Mouse (Mus musculus): ENCODE data around the gene Smyd3. TPM values are rescaled to one million over a fixed set of nuclear protein-coding genes. Genes with fewer than 3 reads are reported as not detected.
"Not testable (repeated sequence)": the region's sequence is repeated elsewhere in the genome, so short reads cannot be mapped to it uniquely, and the experiment has no call there.

The Smyd3 gene
- polyA plus RNA-seq, 1 experiment from 2014 or later: 18.8 TPM

GRCm38 (mm10) chr1:179192781-179193180 is 325.1 kb downstream of the Smyd3 start:
- no peak overlapping the region for H3K4me3 ChIP-seq
- H3K9me3 ChIP-seq: no peaks in the 10 kb centered on the region
- no peaks in the 10 kb centered on the region for H3K36me3 ChIP-seq
- no peak for ATAC-seq (ENCODE audit: low FRiP score, low read depth)
- H3K4me2 ChIP-seq (replicated peaks): no peak overlapping the region
- H3K27ac ChIP-seq: no peak overlapping the region
- H3K4me1 ChIP-seq: no peaks in the 10 kb centered on the region
- no peaks in the 10 kb centered on the region for H3K27me3 ChIP-seq (replicated peaks)
- H3K9ac ChIP-seq: no peak overlapping the region
- 83% methylated on average over 11 of the region's 11 CpGs for WGBS

DNA sequence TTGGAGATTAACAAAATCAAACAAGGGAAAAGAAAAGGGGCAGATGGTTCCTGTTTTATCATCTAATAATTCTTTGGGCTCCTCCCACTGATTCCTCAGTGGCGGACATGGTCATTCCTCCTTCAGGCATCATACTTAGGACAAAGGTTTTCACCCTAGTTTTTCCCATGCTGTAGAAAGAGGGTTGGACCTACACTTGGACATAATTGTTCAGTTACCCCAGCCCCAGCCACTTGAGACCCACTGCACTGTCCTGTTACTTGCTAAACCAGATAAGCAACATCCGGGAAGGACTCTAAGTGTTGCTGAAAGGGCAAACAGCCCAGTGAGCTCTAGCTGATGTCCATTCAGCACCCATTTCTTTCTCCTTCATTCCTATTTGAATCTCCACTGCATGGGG is 327.0 kb downstream of the Smyd3 start:
- Histone ChIP-seq H3K9me3 (no peaks in the 10 kb centered on the region), H3K27me3 (replicated peaks) (no peaks in the 10 kb centered on the region), H3K4me1 (no peaks in the 10 kb centered on the region), H3K4me2 (replicated peaks) (no peak overlapping the region), H3K4me3 (no peak overlapping the region), H3K36me3 (no peaks in the 10 kb centered on the region), H3K9ac (no peak overlapping the region), H3K27ac (no peak overlapping the region)
- no peak for ATAC-seq (ENCODE audit: low FRiP score, low read depth)
- 87% methylated on average over 2 of the region's 2 CpGs for WGBS

GRCm38 (mm10) chr1:179187171-179187570 is 330.7 kb downstream of the Smyd3 start:
- no peak for ATAC-seq (ENCODE audit: low FRiP score, low read depth)

DNA sequence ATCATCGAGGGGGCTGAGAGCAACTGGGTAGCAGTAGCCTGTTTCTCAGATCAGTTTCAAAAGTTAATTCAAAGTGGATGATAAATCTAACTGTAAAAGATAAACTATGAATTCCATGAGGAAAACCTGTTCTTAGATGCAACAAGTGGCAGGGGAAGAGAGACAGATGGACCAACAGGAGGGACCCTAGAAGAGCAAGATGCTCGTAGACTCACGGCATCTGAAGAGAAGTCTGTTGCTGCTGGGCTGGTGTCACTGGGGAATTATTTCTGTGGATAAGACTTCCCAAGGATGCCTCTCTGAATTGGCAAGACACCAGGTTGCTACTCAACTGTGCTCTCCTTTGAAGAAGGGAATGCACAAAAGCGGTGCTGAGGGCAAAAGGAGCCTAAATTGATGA is 333.2 kb downstream of the Smyd3 start:
- no peak for ATAC-seq (ENCODE audit: low FRiP score, low read depth)

More at GRCm38 (mm10) chr1:179187171-179187570, 330.7 kb downstream of the Smyd3 start:
- no peaks in the 10 kb centered on the region for H3K36me3 ChIP-seq
- H3K27ac ChIP-seq: no peak overlapping the region
- WGBS: 74% methylated on average over 3 of the region's 3 CpGs
- no peak overlapping the region for H3K9ac ChIP-seq
- no peak overlapping the region for H3K4me2 ChIP-seq (replicated peaks)
- no peaks in the 10 kb centered on the region for H3K9me3 ChIP-seq
- no peaks in the 10 kb centered on the region for H3K27me3 ChIP-seq (replicated peaks)
- H3K4me1 ChIP-seq: no peaks in the 10 kb centered on the region
- H3K4me3 ChIP-seq: no peak overlapping the region

GRCm38 (mm10) chr1:179183499-179183898 is 334.3 kb downstream of the Smyd3 start:
- Histone ChIP-seq H3K27me3 (replicated peaks) (no peaks in the 10 kb centered on the region), H3K4me3 (no peak overlapping the region), H3K4me2 (replicated peaks) (no peak overlapping the region), H3K9me3 (no peaks in the 10 kb centered on the region), H3K4me1 (no peaks in the 10 kb centered on the region), H3K27ac (no peak overlapping the region), H3K36me3 (no peaks in the 10 kb centered on the region), H3K9ac (no peak overlapping the region)
- 78% methylated on average over 6 of the region's 6 CpGs for WGBS
- ATAC-seq (ENCODE audit: low FRiP score, low read depth): no peak

More for the DNA sequence above, 333.2 kb downstream of the Smyd3 start:
- H3K36me3 ChIP-seq: no peaks in the 10 kb centered on the region
- no peaks in the 10 kb centered on the region for H3K9me3 ChIP-seq
- no peak overlapping the region for H3K27ac ChIP-seq
- H3K9ac ChIP-seq: no peak overlapping the region
- no peak overlapping the region for H3K4me2 ChIP-seq (replicated peaks)
- WGBS: 95% methylated on average over 4 of the region's 4 CpGs
- H3K4me1 ChIP-seq: no peaks in the 10 kb centered on the region
- no peaks in the 10 kb centered on the region for H3K27me3 ChIP-seq (replicated peaks)
- H3K4me3 ChIP-seq: no peak overlapping the region

DNA sequence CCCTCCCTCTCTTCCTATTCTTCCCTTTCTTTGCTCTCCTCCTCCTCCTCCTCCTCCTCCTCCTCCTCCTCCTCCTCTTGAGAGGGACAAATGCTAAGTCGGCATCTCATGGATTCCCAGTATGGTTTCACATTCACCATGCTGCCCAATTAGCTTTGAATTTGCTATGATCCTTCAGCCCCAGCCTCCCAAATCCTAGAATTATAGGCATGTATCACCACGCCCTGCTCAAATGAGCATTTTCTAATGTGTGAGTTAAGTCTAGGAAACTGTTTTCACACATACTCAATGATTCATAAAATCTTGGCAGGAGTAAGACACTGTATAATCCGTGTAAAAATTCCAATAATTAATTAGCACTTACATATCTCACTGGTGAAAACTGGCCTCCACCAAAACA is 337.3 kb downstream of the Smyd3 start:
- H3K9me3 ChIP-seq: no peaks in the 10 kb centered on the region
- H3K4me3 ChIP-seq: no peak overlapping the region
- H3K4me1 ChIP-seq: no peaks in the 10 kb centered on the region
- no peak overlapping the region for H3K4me2 ChIP-seq (replicated peaks)
- no peaks in the 10 kb centered on the region for H3K27me3 ChIP-seq (replicated peaks)
- H3K27ac ChIP-seq: no peak overlapping the region
- no peak for ATAC-seq (ENCODE audit: low FRiP score, low read depth)
- WGBS: 81% methylated on average over 3 of the region's 3 CpGs
- no peak overlapping the region for H3K9ac ChIP-seq
- no peaks in the 10 kb centered on the region for H3K36me3 ChIP-seq

GRCm38 (mm10) chr1:179176861-179177658 is 340.8 kb downstream of the Smyd3 start:
- ATAC-seq (ENCODE audit: low FRiP score, low read depth): no peak

DNA sequence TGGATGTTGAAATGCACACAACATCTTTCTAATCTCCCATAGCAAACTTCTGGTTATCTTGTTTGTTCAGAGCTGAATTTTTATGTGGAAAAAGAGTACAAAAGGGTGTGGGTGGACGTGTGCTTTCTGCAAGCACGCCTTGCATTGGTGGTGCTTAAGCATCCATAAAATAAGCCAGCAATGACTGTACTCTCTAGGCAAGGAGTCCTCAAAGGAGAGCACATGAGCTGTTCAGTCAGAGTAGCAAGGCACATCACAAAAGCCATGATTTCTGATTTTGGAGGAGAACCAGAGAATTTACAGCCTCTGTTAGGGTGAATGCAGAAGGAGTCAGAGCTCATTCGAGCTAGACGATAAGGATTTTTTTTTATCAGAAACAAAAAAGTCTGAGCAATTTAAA is 343.6 kb downstream of the Smyd3 start:
- 74% methylated on average over 4 of the region's 4 CpGs for WGBS
- no peaks in the 10 kb centered on the region for H3K36me3 ChIP-seq
- H3K4me1 ChIP-seq: no peaks in the 10 kb centered on the region
- no peak overlapping the region for H3K4me3 ChIP-seq
- H3K9me3 ChIP-seq: no peaks in the 10 kb centered on the region
- ATAC-seq (ENCODE audit: low FRiP score, low read depth): no peak
- no peak overlapping the region for H3K27ac ChIP-seq
- H3K27me3 ChIP-seq (replicated peaks): no peaks in the 10 kb centered on the region
- no peak overlapping the region for H3K4me2 ChIP-seq (replicated peaks)
- H3K9ac ChIP-seq: no peak overlapping the region

More at GRCm38 (mm10) chr1:179176861-179177658, 340.8 kb downstream of the Smyd3 start:
- H3K4me2 ChIP-seq (replicated peaks): no peak overlapping the region
- H3K9me3 ChIP-seq: no peaks in the 10 kb centered on the region
- no peak overlapping the region for H3K9ac ChIP-seq
- no peaks in the 10 kb centered on the region for H3K27me3 ChIP-seq (replicated peaks)
- H3K4me1 ChIP-seq: no peaks in the 10 kb centered on the region
- H3K4me3 ChIP-seq: no peak overlapping the region
- no peak overlapping the region for H3K27ac ChIP-seq
- WGBS: 75% methylated on average over 14 of the region's 14 CpGs
- no peaks in the 10 kb centered on the region for H3K36me3 ChIP-seq

- Histone ChIP-seq H3K4me2 (replicated peaks) (no peak overlapping the region), H3K4me3 (no peak overlapping the region), H3K9me3 (no peaks in the 10 kb centered on the region), H3K4me1 (0 out of 2 replicates have a peak, but pooled peaks cover 3% of the 10 kb centered on the region), H3K36me3 (no peaks in the 10 kb centered on the region), H3K27me3 (replicated peaks) (no peaks in the 10 kb centered on the region), H3K9ac (no peak overlapping the region), H3K27ac (no peak overlapping the region)
- 85% methylated on average over 8 of the region's 8 CpGs for WGBS
- ATAC-seq (ENCODE audit: low FRiP score, low read depth): no peak
Measured at GRCm38 (mm10) chr1:179170555-179170954, 347.3 kb downstream of the Smyd3 start.

DNA sequence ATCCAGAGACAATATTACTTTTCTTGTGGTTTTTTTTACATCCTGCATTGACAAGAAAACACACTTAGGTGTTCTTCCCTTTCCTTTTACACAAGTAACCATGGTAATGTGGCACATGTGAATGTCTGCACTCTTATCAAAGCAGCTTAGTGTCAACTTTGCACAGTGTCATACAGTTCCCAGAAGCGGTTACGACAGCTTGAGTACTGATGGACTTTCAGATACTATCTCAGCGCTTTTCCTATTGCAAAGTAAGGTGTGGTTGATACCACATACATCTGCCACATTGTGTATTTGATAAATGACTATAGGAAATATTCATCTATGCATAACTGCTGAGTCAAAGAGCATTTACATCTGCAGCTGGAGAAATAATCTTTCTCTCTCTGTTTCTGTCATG is 348.1 kb downstream of the Smyd3 start:
- ATAC-seq (ENCODE audit: low FRiP score, low read depth): no peak
- H3K36me3 ChIP-seq: no peaks in the 10 kb centered on the region
- no peaks in the 10 kb centered on the region for H3K9me3 ChIP-seq
- H3K27me3 ChIP-seq (replicated peaks): no peaks in the 10 kb centered on the region
- no peak overlapping the region for H3K4me3 ChIP-seq
- WGBS: 88% methylated on average over 3 of the region's 3 CpGs
- H3K4me1 ChIP-seq: 0 out of 2 replicates have a peak, but pooled peaks cover 3% of the 10 kb centered on the region
- H3K4me2 ChIP-seq (replicated peaks): no peak overlapping the region
- H3K27ac ChIP-seq: no peak overlapping the region
- no peak overlapping the region for H3K9ac ChIP-seq

DNA sequence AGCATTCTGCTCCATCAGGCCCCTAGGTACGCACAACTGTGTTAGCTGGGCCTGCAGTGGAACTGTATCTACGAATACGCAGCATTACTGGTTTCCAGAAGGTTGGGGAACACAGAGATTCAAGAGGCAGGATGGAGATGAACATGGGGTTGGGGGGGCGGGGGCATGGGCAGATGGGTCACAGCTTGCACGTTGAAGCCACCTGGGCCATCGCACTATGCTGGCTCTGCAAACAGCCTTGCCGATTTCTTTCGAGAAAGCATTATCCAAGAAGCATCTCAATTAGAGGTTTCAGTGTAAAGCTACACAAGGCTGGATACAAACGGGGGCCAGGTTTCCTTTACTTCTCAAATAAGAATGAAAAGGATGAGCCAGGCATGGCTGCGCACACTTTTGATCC is 348.7 kb downstream of the Smyd3 start:
- Histone ChIP-seq H3K4me2 (replicated peaks) (no peak overlapping the region), H3K27ac (no peak overlapping the region), H3K27me3 (replicated peaks) (no peaks in the 10 kb centered on the region), H3K9me3 (no peaks in the 10 kb centered on the region), H3K4me1 (0 out of 2 replicates have a peak, but pooled peaks cover 3% of the 10 kb centered on the region), H3K36me3 (no peaks in the 10 kb centered on the region), H3K9ac (no peak overlapping the region), H3K4me3 (no peak overlapping the region)
- ATAC-seq (ENCODE audit: low FRiP score, low read depth): no peak
- WGBS: 91% methylated on average over 10 of the region's 10 CpGs

GRCm38 (mm10) chr1:179164219-179164618 is 353.6 kb downstream of the Smyd3 start:
- not testable (repeated sequence) for H3K9ac ChIP-seq; H3K9me3 ChIP-seq; ATAC-seq (ENCODE audit: low FRiP score, low read depth); H3K27me3 ChIP-seq (replicated peaks); H3K27ac ChIP-seq; H3K4me2 ChIP-seq (replicated peaks); H3K36me3 ChIP-seq; H3K4me3 ChIP-seq
- 89% methylated on average over 5 of the region's 5 CpGs for WGBS
- peaks cover 23% of the 10 kb centered on the region for H3K4me1 ChIP-seq

DNA sequence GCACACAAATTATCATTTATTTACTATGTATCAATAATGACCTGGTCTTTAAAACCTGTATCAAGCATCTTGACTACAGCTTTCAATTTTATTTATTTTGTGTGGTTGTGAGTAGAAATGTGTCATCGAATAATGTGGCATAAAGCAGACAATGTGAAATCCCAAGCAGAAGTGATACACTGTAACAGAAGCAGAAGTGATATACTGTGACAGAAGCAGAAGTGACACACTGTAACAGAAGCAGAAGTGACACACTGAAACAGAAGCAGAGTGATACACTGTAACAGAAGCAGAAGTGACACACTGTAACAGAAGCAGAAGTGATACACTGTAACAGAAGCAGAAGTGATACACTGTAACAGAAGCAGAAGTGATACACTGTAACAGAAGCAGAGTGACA is 355.1 kb downstream of the Smyd3 start:
- H3K27ac ChIP-seq; H3K4me2 ChIP-seq (replicated peaks); H3K27me3 ChIP-seq (replicated peaks); H3K9me3 ChIP-seq; H3K36me3 ChIP-seq; H3K4me3 ChIP-seq; ATAC-seq (ENCODE audit: low FRiP score, low read depth); H3K9ac ChIP-seq: not testable (repeated sequence)
- WGBS: 92% methylated on average over 1 of the region's 1 CpGs
- H3K4me1 ChIP-seq: peaks cover 23% of the 10 kb centered on the region
